Comparison of ENCODE assay signal across 10 mouse cellular contexts in the genomic region with DNA sequence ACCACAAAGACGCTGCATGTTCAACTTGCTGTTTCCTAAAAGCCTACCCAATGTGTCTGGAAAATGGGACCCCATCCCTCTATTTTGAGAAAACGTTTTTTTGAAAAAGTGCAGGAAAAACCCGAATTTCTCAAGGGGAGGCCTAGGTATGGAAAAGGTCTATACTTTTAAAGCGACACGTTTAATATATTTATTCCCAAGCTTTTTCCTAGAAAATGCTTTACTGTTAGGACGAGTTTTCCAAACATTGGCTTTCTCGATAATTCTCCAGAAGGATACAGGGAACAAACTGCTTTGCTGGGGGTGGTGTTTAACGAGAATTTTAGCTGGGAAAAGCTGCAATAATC. TPM values are rescaled to one million over a fixed set of nuclear protein-coding genes. Genes with fewer than 3 reads are reported as not detected.
DNase-seq lines count a peak whose midpoint lies in the region; ATAC-seq and TF ChIP-seq lines count a peak whose summit lies in the region.
"Had no signal": no experiment of that assay in that cellular context is flagged by ENCODE, and none has a peak within 500 bp of the region (broad histone marks: within the 10 kb centered on the region; RNA-seq: fewer than 3 reads in every experiment).

No protein-coding gene starts in this region.

- TF ChIP-seq CTCF in stomach, postnatal 0 days (IDR thresholded peaks at IDR 0.05; ENCODE audit: low read depth) = no peak

- no peak for DNase-seq in heart, postnatal 36 days
- no peak for DNase-seq in stomach, postnatal 0 days (ENCODE audit: low spot score)
- no peak for DNase-seq in thymus, postnatal 14 days
- no peak for DNase-seq in yolk sac, embryonic 10.5 days (ENCODE audit: low spot score)
- DNase-seq: cerebellum, adult 11 months had no signal

- intact Hi-C loops in heart, postnatal 36 days (cut with DNase I) = no loop called here

- peak overlapping the region; percentile 53; the same call in 1 of the 2 replicates for H3K4me2 ChIP-seq in heart, embryonic 15.5 days
- H3K4me2 ChIP-seq in limb, embryonic 12.5 days = peak overlapping the region; percentile 64
- H3K4me2 ChIP-seq in stomach, postnatal 0 days (replicated peaks; ENCODE audit: low read depth) = peak overlapping the region; percentile 51

- WGBS in heart, embryonic 15.5 days = 19% methylated on average over 8 of the region's 8 CpGs
- 6% methylated on average over 8 of the region's 8 CpGs for WGBS in limb, embryonic 12.5 days
- 35% methylated on average over 8 of the region's 8 CpGs for WGBS in stomach, postnatal 0 days

- ATAC-seq in heart, embryonic 15.5 days (replicated peaks; ENCODE audit: insufficient number of reproducible peaks, insufficient read depth, low FRiP score, low read depth) = no peak
- no peak for ATAC-seq in megakaryocyte, adult 5-6 weeks (ENCODE audit: poor library complexity, severe bottlenecking)
- ATAC-seq in limb, embryonic 12.5 days (ENCODE audit: insufficient number of reproducible peaks, insufficient read depth, low FRiP score, low TSS enrichment, low read depth) = no peak
- ATAC-seq in stomach, postnatal 0 days (ENCODE audit: low FRiP score, low TSS enrichment) = no peak

- H3K27ac ChIP-seq in heart, embryonic 15.5 days = no peak overlapping the region
- H3K27ac ChIP-seq in limb, embryonic 12.5 days = no peak overlapping the region
- H3K27ac ChIP-seq in stomach, postnatal 0 days (replicated peaks) = no peak overlapping the region

- H3K27me3 ChIP-seq in heart, embryonic 15.5 days = peaks cover 77% of the 10 kb centered on the region
- no peaks in the 10 kb centered on the region for H3K27me3 ChIP-seq in megakaryocyte, embryonic 14.5 days (replicated peaks)
- peaks cover 53% of the 10 kb centered on the region for H3K27me3 ChIP-seq in limb, embryonic 12.5 days
- H3K27me3 ChIP-seq in stomach, postnatal 0 days (ENCODE audit: control insufficient read depth, insufficient read depth, low read length) = 0 out of 2 replicates have a peak, but pooled peaks cover 3% of the 10 kb centered on the region

- no peaks in the 10 kb centered on the region for H3K9me3 ChIP-seq in heart, embryonic 15.5 days (replicated peaks)
- H3K9me3 ChIP-seq in megakaryocyte, embryonic 14.5 days = no peaks in the 10 kb centered on the region
- no peaks in the 10 kb centered on the region for H3K9me3 ChIP-seq in limb, embryonic 12.5 days
- no peaks in the 10 kb centered on the region for H3K9me3 ChIP-seq in stomach, postnatal 0 days (ENCODE audit: control insufficient read depth, low read length)

- no peaks in the 10 kb centered on the region for H3K36me3 ChIP-seq in heart, embryonic 15.5 days
- peaks cover 43% of the 10 kb centered on the region for H3K36me3 ChIP-seq in megakaryocyte, embryonic 14.5 days (replicated peaks; ENCODE audit: low read length)
- no peaks in the 10 kb centered on the region for H3K36me3 ChIP-seq in limb, embryonic 12.5 days
- H3K36me3 ChIP-seq in stomach, postnatal 0 days (ENCODE audit: control insufficient read depth, insufficient read depth, low read length) = no peaks in the 10 kb centered on the region

- no peak overlapping the region for H3K9ac ChIP-seq in heart, embryonic 15.5 days
- H3K9ac ChIP-seq in limb, embryonic 12.5 days (replicated peaks) = 0 out of 2 replicates have a peak overlapping the region, but pooled peaks have one; percentile 44
- H3K9ac ChIP-seq in stomach, postnatal 0 days (ENCODE audit: low read length) = no peak overlapping the region

- TF ChIP-seq EP300 in stomach, postnatal 0 days (optimal IDR thresholded peaks at IDR 0.05) = no peak

- H3K4me1 ChIP-seq in heart, embryonic 15.5 days (replicated peaks) = 0 out of 2 replicates have a peak, but pooled peaks cover 7% of the 10 kb centered on the region
- H3K4me1 ChIP-seq in megakaryocyte, embryonic 14.5 days = peaks cover 53% of the 10 kb centered on the region
- peaks cover 18% of the 10 kb centered on the region for H3K4me1 ChIP-seq in limb, embryonic 12.5 days (replicated peaks)
- H3K4me1 ChIP-seq in stomach, postnatal 0 days (replicated peaks; ENCODE audit: control insufficient read depth, insufficient read depth) = no peaks in the 10 kb centered on the region

- peak overlapping the region; percentile 32; the same call in 1 of the 2 replicates for H3K4me3 ChIP-seq in heart, embryonic 15.5 days
- H3K4me3 ChIP-seq in megakaryocyte, embryonic 14.5 days (replicated peaks) = peak overlapping the region; percentile 92
- peak overlapping the region; percentile 34 for H3K4me3 ChIP-seq in limb, embryonic 12.5 days (replicated peaks)
- no peak overlapping the region for H3K4me3 ChIP-seq in stomach, postnatal 0 days (ENCODE audit: low read depth, low read length)
- H3K4me3 ChIP-seq: erythroblast, embryonic 14.5 days had no signal

RNA-seq across cellular contexts. Expression of gene Skap2, which starts 6.8 kb away (rescaled TPM):
- polyA plus RNA-seq in heart, embryonic 15.5 days (2015; fragmentation: Nextera tagmentation; extraction: Ambion mirVana) = 13.5 and 21.8 TPM in 2 replicates
- 1 to 10 TPM; 8.0 to 8.2 TPM for total RNA-seq in heart, postnatal 36 days (2021)
- 4.2 and 23.0 TPM in 2 replicates for polyA plus RNA-seq in megakaryocyte, embryonic 14.5 days (2012; ENCODE audit: insufficient read depth, low replicate concordance)
- total RNA-seq in megakaryocyte, adult 5-6 weeks (2015) = 178 and 191 TPM in 2 replicates
- 293 and 359 TPM in 2 replicates for total RNA-seq in megakaryocyte, adult 5-6 weeks (2017)
- polyA plus RNA-seq in limb, embryonic 12.5 days (2016; fragmentation: Nextera tagmentation; extraction: Ambion mirVana) = 14.4 and 14.6 TPM in 2 replicates
- polyA plus RNA-seq in stomach, postnatal 0 days (2015; fragmentation: Nextera tagmentation; extraction: Ambion mirVana) = 26.8 and 27.3 TPM in 2 replicates
